14 mouse cellular contexts compared by ENCODE assay signal in the genomic region with DNA sequence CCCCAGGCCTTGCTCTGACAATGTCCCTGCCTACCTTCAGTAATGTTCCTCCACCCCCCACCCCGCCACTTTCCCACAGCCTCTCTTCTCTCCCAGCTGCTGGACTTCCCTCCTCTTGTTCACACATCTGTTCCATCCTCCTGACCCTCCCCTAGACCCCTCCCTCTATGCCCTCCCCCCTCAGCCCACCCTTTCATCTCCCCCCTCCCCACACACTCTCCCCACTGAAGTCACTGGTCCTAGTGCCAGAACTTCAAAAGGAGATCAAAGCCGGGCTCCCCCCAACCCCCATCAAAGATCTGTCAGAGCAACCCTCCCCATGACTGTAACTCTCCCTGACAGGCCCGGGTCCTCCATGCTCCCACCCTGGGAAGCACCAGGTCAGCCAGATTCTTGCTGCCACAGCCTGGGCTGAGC.
A peak's percentile ranks its signal among the peaks of the same experiment; 100 is the strongest.
DNase-seq lines count a peak whose midpoint lies in the region; ATAC-seq and TF ChIP-seq lines count a peak whose summit lies in the region.
"Had no signal": no experiment of that assay in that cellular context is flagged by ENCODE, and none has a peak within 500 bp of the region (broad histone marks: within the 10 kb centered on the region; RNA-seq: fewer than 3 reads in every experiment).

No protein-coding gene starts in this region.

- H3K36me3 ChIP-seq in kidney, embryonic 14.5 days (ENCODE audit: control insufficient read depth, insufficient read depth, low read length) = no peaks in the 10 kb centered on the region
- no peaks in the 10 kb centered on the region for H3K36me3 ChIP-seq in embryonic facial prominence, embryonic 11.5 days (replicated peaks; ENCODE audit: control insufficient read depth, insufficient read depth, low read depth, low read length)
- no peaks in the 10 kb centered on the region for H3K36me3 ChIP-seq in liver, embryonic 12.5 days
- H3K36me3 ChIP-seq: stomach, embryonic 15.5 days had no signal

- no peak overlapping the region for H3K27ac ChIP-seq in kidney, embryonic 14.5 days (ENCODE audit: low read depth, low read length)
- no peak overlapping the region for H3K27ac ChIP-seq in embryonic facial prominence, embryonic 11.5 days (replicated peaks; ENCODE audit: low read depth, low read length)
- no peak overlapping the region for H3K27ac ChIP-seq in liver, embryonic 12.5 days
- H3K27ac ChIP-seq: stomach, embryonic 15.5 days had no signal

- 0% methylated on average over 2 of the region's 3 CpGs for WGBS in kidney, embryonic 14.5 days
- 10% methylated on average over 2 of the region's 3 CpGs for WGBS in embryonic facial prominence, embryonic 11.5 days
- 2% methylated on average over 2 of the region's 3 CpGs for WGBS in liver, embryonic 12.5 days (ENCODE audit: insufficient replicate concordance)

- H3K4me2 ChIP-seq in kidney, embryonic 14.5 days (replicated peaks; ENCODE audit: low read depth, low read length) = no peak overlapping the region
- no peak overlapping the region for H3K4me2 ChIP-seq in embryonic facial prominence, embryonic 11.5 days (ENCODE audit: low read depth, low read length)
- H3K4me2 ChIP-seq in liver, embryonic 12.5 days = no peak overlapping the region
- H3K4me2 ChIP-seq: stomach, embryonic 15.5 days had no signal

- no peak overlapping the region for H3K9ac ChIP-seq in kidney, embryonic 14.5 days (ENCODE audit: low read depth, low read length)
- H3K9ac ChIP-seq in embryonic facial prominence, embryonic 11.5 days (replicated peaks; ENCODE audit: low read length) = no peak overlapping the region
- no peak overlapping the region for H3K9ac ChIP-seq in liver, embryonic 12.5 days
- H3K9ac ChIP-seq: liver, postnatal 0 days; stomach, embryonic 15.5 days had no signal

- ATAC-seq in kidney, embryonic 14.5 days (ENCODE audit: low FRiP score, low TSS enrichment) = 0 out of 2 replicates have a peak, but pooled peaks have one; percentile 24
- peak; percentile 45; the same call in 1 of the 2 replicates for ATAC-seq in embryonic facial prominence, embryonic 11.5 days (replicated peaks; ENCODE audit: insufficient number of reproducible peaks, low FRiP score, low TSS enrichment, low read depth)
- ATAC-seq in liver, embryonic 12.5 days = no peak
- ATAC-seq: liver, postnatal 0 days had no signal

- no peak for TF ChIP-seq CTCF in brain, embryonic 14.5 days (IDR thresholded peaks at IDR 0.05; ENCODE audit: borderline replicate concordance, extremely low read depth, insufficient read depth, insufficient read length)

- H3K4me3 ChIP-seq in kidney, embryonic 14.5 days (ENCODE audit: low read length) = no peak overlapping the region
- no peak overlapping the region for H3K4me3 ChIP-seq in embryonic facial prominence, embryonic 11.5 days (ENCODE audit: low read depth, low read length)
- H3K4me3 ChIP-seq in liver, embryonic 12.5 days = no peak overlapping the region
- H3K4me3 ChIP-seq: stomach, embryonic 15.5 days had no signal

- intact Hi-C loops in gastrocnemius, postnatal 14 days (cut with DNase I; ENCODE audit: low total_unique reads) = no loop called here

- no peak for DNase-seq in kidney, postnatal 36 days
- DNase-seq in brain, embryonic 14.5 days (ENCODE audit: low read depth) = peak; percentile 39
- DNase-seq in embryonic facial prominence, embryonic 11.5 days (ENCODE audit: low spot score) = peak; percentile 42
- DNase-seq in lung, postnatal 36 days = peak; percentile 43
- no peak for DNase-seq in thymus, postnatal 25 days
- no peak for DNase-seq in gastrocnemius, postnatal 14 days
- DNase-seq: cerebellum, postnatal 25 days; heart, postnatal 4 days; kidney, postnatal 14 days; liver, postnatal 0 days; right cerebral cortex, postnatal 14 days had no signal

- H3K4me1 ChIP-seq in kidney, embryonic 14.5 days (ENCODE audit: control insufficient read depth, insufficient read depth, low read length) = peaks cover 6% of the 10 kb centered on the region
- peaks cover 3% of the 10 kb centered on the region; the same call in 1 of the 2 replicates for H3K4me1 ChIP-seq in embryonic facial prominence, embryonic 11.5 days (ENCODE audit: control insufficient read depth, insufficient read depth, low read length)
- H3K4me1 ChIP-seq in liver, embryonic 12.5 days = 0 out of 2 replicates have a peak, but pooled peaks cover 5% of the 10 kb centered on the region

- no peaks in the 10 kb centered on the region for H3K9me3 ChIP-seq in kidney, embryonic 14.5 days (ENCODE audit: control insufficient read depth, low read length)
- H3K9me3 ChIP-seq in embryonic facial prominence, embryonic 11.5 days (replicated peaks; ENCODE audit: control insufficient read depth, low read length) = no peaks in the 10 kb centered on the region
- no peaks in the 10 kb centered on the region for H3K9me3 ChIP-seq in liver, embryonic 12.5 days (replicated peaks)
- H3K9me3 ChIP-seq: stomach, embryonic 15.5 days had no signal

- no peak for TF ChIP-seq POLR2A in brain, embryonic 14.5 days (IDR thresholded peaks at IDR 0.05; ENCODE audit: borderline replicate concordance, extremely low read depth, insufficient read depth, insufficient read length, poor library complexity, severe bottlenecking)

- H3K27me3 ChIP-seq in kidney, embryonic 14.5 days (ENCODE audit: control insufficient read depth, insufficient read depth, low read length) = peaks cover 5% of the 10 kb centered on the region; the same call in 1 of the 2 replicates
- H3K27me3 ChIP-seq in embryonic facial prominence, embryonic 11.5 days (ENCODE audit: control insufficient read depth, insufficient read depth, low read length) = peaks cover 8% of the 10 kb centered on the region; the same call in 1 of the 2 replicates
- peaks cover 55% of the 10 kb centered on the region for H3K27me3 ChIP-seq in liver, embryonic 12.5 days (replicated peaks)

Comparison
In these comparisons a context has a peak if more than half of its experiments do, and no peak if none do; other contexts are left out.
1. DNase-seq: peak in brain, embryonic 14.5 days (single experiment), embryonic facial prominence, embryonic 11.5 days (single experiment) and lung, postnatal 36 days (single experiment); none in kidney, postnatal 36 days (0 of 2), thymus, postnatal 25 days (single experiment) and gastrocnemius, postnatal 14 days (single experiment).